Mouse (Mus musculus) stomach, postnatal 0 days (tissue): ENCODE data around the gene Lrrc61.

Source experiments
- CTCF ChIP-seq: IDR thresholded peaks from 2 replicates; pipeline ENCODE4 v1.5.1; 2016; ENCODE audit warnings: antibody characterized with exemption, low read depth, mild to moderate bottlenecking, moderate library complexity
- EP300 ChIP-seq: optimal IDR thresholded peaks from 2 replicates; pipeline ENCODE3; 2016; ENCODE audit warnings: antibody characterized with exemption

- TF ChIP-seq EP300 (no peak), CTCF (no peak)
These were observed 19.7 kb upstream of the Lrrc61 start for GRCm38 (mm10) chr6:48534913-48535312.
